Mouse (Mus musculus): ENCODE results near the gene Stx19. TPM values are rescaled to one million over a fixed set of nuclear protein-coding genes. Genes with fewer than 3 reads are reported as not detected.

Gene Stx19
- not detected in 2 replicates for polyA plus RNA-seq (2012; rRNA removed)

GRCm38 (mm10) chr16:62814491-62814890, at the start of gene Stx19:
TSS of gene Stx19 (plus strand) at chr16:62814676.
- no peak for DNase-seq
- no peaks in the 10 kb centered on the region for H3K4me1 ChIP-seq (ENCODE audit: control insufficient read depth, insufficient read depth, low read length)
- no peak within 1 kb of the TSS for H3K27ac ChIP-seq (ENCODE audit: insufficient read depth, low read length)
- WGBS, result 86% methylated on average over 5 of the region's 5 CpGs
- H3K27me3 ChIP-seq (ENCODE audit: control insufficient read depth, insufficient read depth, low read length), result no peaks in the 10 kb centered on the region
- TF ChIP-seq CTCF (IDR thresholded peaks at IDR 0.05; ENCODE audit: borderline replicate concordance, insufficient read depth, low read depth, low read length) (no peak), POLR2A (IDR thresholded peaks at IDR 0.05; ENCODE audit: borderline replicate concordance, insufficient read depth, low read length) (no peak)
- no peak within 1 kb of the TSS for H3K4me3 ChIP-seq (replicated peaks; ENCODE audit: insufficient read depth, low read depth, low read length)

GRCm38 (mm10) chr16:62773462-62773861, 41.0 kb upstream of the Stx19 start:
- H3K27me3 ChIP-seq (ENCODE audit: control insufficient read depth, insufficient read depth, low read length), result no peaks in the 10 kb centered on the region
- no peak overlapping the region for H3K27ac ChIP-seq (ENCODE audit: insufficient read depth, low read length)
- H3K4me3 ChIP-seq (replicated peaks; ENCODE audit: insufficient read depth, low read depth, low read length), result no peak overlapping the region
- DNase-seq, result no peak
- TF ChIP-seq CTCF (IDR thresholded peaks at IDR 0.05; ENCODE audit: borderline replicate concordance, insufficient read depth, low read depth, low read length) (0 out of 2 replicates have a peak, but pooled peaks have one; percentile 9), POLR2A (IDR thresholded peaks at IDR 0.05; ENCODE audit: borderline replicate concordance, insufficient read depth, low read length) (no peak)
- WGBS, result 66% methylated on average over 4 of the region's 4 CpGs
- H3K4me1 ChIP-seq (ENCODE audit: control insufficient read depth, insufficient read depth, low read length), result no peaks in the 10 kb centered on the region

GRCm38 (mm10) chr16:62776034-62776433, 38.4 kb upstream of the Stx19 start:
- no peak for TF ChIP-seq CTCF (IDR thresholded peaks at IDR 0.05; ENCODE audit: borderline replicate concordance, insufficient read depth, low read depth, low read length)
- WGBS, result 67% methylated on average over 11 of the region's 11 CpGs
- Histone ChIP-seq H3K27ac (ENCODE audit: insufficient read depth, low read length) (no peak overlapping the region), H3K4me3 (replicated peaks; ENCODE audit: insufficient read depth, low read depth, low read length) (no peak overlapping the region), H3K27me3 (ENCODE audit: control insufficient read depth, insufficient read depth, low read length) (no peaks in the 10 kb centered on the region), H3K4me1 (ENCODE audit: control insufficient read depth, insufficient read depth, low read length) (no peaks in the 10 kb centered on the region)
- no peak for DNase-seq

- no peak for TF ChIP-seq POLR2A (IDR thresholded peaks at IDR 0.05; ENCODE audit: borderline replicate concordance, insufficient read depth, low read length)
- TF ChIP-seq CTCF (IDR thresholded peaks at IDR 0.05; ENCODE audit: borderline replicate concordance, insufficient read depth, low read depth, low read length), result no peak
- H3K27ac ChIP-seq (ENCODE audit: insufficient read depth, low read length), result no peak overlapping the region
- H3K4me3 ChIP-seq (replicated peaks; ENCODE audit: insufficient read depth, low read depth, low read length), result no peak overlapping the region
- no peaks in the 10 kb centered on the region for H3K27me3 ChIP-seq (ENCODE audit: control insufficient read depth, insufficient read depth, low read length)
- no peaks in the 10 kb centered on the region for H3K4me1 ChIP-seq (ENCODE audit: control insufficient read depth, insufficient read depth, low read length)
- 86% methylated on average over 10 of the region's 10 CpGs for WGBS
- no peak for DNase-seq
These were observed 36.2 kb upstream of the Stx19 start for GRCm38 (mm10) chr16:62778282-62778681.

- no peaks in the 10 kb centered on the region for H3K27me3 ChIP-seq (ENCODE audit: control insufficient read depth, insufficient read depth, low read length)
- no peak overlapping the region for H3K4me3 ChIP-seq (replicated peaks; ENCODE audit: insufficient read depth, low read depth, low read length)
- WGBS, result 63% methylated on average over 5 of the region's 5 CpGs
- no peak for TF ChIP-seq CTCF (IDR thresholded peaks at IDR 0.05; ENCODE audit: borderline replicate concordance, insufficient read depth, low read depth, low read length)
- no peak for TF ChIP-seq POLR2A (IDR thresholded peaks at IDR 0.05; ENCODE audit: borderline replicate concordance, insufficient read depth, low read length)
- DNase-seq, result no peak
- no peaks in the 10 kb centered on the region; the same call in 1 of the 2 replicates for H3K4me1 ChIP-seq (ENCODE audit: control insufficient read depth, insufficient read depth, low read length)
- H3K27ac ChIP-seq (ENCODE audit: insufficient read depth, low read length), result no peak overlapping the region
These were observed 32.2 kb upstream of the Stx19 start for GRCm38 (mm10) chr16:62782229-62782628.

GRCm38 (mm10) chr16:62786621-62787331, 27.7 kb upstream of the Stx19 start, which contains the start of gene Nsun3:
TSS of gene Nsun3 (minus strand) at chr16:62786818.
- Histone ChIP-seq H3K27ac (ENCODE audit: insufficient read depth, low read length) (peak within 1 kb of the TSS; percentile 57), H3K4me3 (replicated peaks; ENCODE audit: insufficient read depth, low read depth, low read length) (peak within 1 kb of the TSS; percentile 58), H3K4me1 (ENCODE audit: control insufficient read depth, insufficient read depth, low read length) (no peaks in the 10 kb centered on the region; the same call in 1 of the 2 replicates), H3K27me3 (ENCODE audit: control insufficient read depth, insufficient read depth, low read length) (no peaks in the 10 kb centered on the region)
- peak; percentile 90 to 96 for DNase-seq
- WGBS, result under 1% methylated on average over 41 of the region's 41 CpGs
- TF ChIP-seq CTCF (IDR thresholded peaks at IDR 0.05; ENCODE audit: borderline replicate concordance, insufficient read depth, low read depth, low read length), result no peak
- TF ChIP-seq POLR2A (IDR thresholded peaks at IDR 0.05; ENCODE audit: borderline replicate concordance, insufficient read depth, low read length), result peak; percentile 90; the same call in 1 of the 2 replicates

- H3K27ac ChIP-seq (ENCODE audit: insufficient read depth, low read length), result no peak overlapping the region
- WGBS, result 72% methylated on average over 1 of the region's 1 CpGs
These were observed 17.9 kb upstream of the Stx19 start for GRCm38 (mm10) chr16:62796608-62797007.

GRCm38 (mm10) chr16:62798808-62799207, 15.7 kb upstream of the Stx19 start:
- Histone ChIP-seq H3K4me3 (replicated peaks; ENCODE audit: insufficient read depth, low read depth, low read length) (no peak overlapping the region), H3K27ac (ENCODE audit: insufficient read depth, low read length) (no peak overlapping the region), H3K4me1 (ENCODE audit: control insufficient read depth, insufficient read depth, low read length) (no peaks in the 10 kb centered on the region), H3K27me3 (ENCODE audit: control insufficient read depth, insufficient read depth, low read length) (no peaks in the 10 kb centered on the region)
- whole genome bisulfite sequencing, result 97% methylated on average over 3 of the region's 3 CpGs
- DNase-seq, result no peak
- TF ChIP-seq CTCF (IDR thresholded peaks at IDR 0.05; ENCODE audit: borderline replicate concordance, insufficient read depth, low read depth, low read length), result no peak
- TF ChIP-seq POLR2A (IDR thresholded peaks at IDR 0.05; ENCODE audit: borderline replicate concordance, insufficient read depth, low read length), result no peak

More at GRCm38 (mm10) chr16:62796608-62797007, 17.9 kb upstream of the Stx19 start:
- H3K4me1 ChIP-seq (ENCODE audit: control insufficient read depth, insufficient read depth, low read length), result no peaks in the 10 kb centered on the region
- H3K4me3 ChIP-seq (replicated peaks; ENCODE audit: insufficient read depth, low read depth, low read length), result no peak overlapping the region
- no peaks in the 10 kb centered on the region for H3K27me3 ChIP-seq (ENCODE audit: control insufficient read depth, insufficient read depth, low read length)
- TF ChIP-seq POLR2A (IDR thresholded peaks at IDR 0.05; ENCODE audit: borderline replicate concordance, insufficient read depth, low read length) (no peak), CTCF (IDR thresholded peaks at IDR 0.05; ENCODE audit: borderline replicate concordance, insufficient read depth, low read depth, low read length) (no peak)
- no peak for DNase-seq

Measured in cerebellum, adult 2 months (tissue).